Mouse (Mus musculus): ENCODE measurements around the gene Sdhc.

Gene Sdhc

DNA sequence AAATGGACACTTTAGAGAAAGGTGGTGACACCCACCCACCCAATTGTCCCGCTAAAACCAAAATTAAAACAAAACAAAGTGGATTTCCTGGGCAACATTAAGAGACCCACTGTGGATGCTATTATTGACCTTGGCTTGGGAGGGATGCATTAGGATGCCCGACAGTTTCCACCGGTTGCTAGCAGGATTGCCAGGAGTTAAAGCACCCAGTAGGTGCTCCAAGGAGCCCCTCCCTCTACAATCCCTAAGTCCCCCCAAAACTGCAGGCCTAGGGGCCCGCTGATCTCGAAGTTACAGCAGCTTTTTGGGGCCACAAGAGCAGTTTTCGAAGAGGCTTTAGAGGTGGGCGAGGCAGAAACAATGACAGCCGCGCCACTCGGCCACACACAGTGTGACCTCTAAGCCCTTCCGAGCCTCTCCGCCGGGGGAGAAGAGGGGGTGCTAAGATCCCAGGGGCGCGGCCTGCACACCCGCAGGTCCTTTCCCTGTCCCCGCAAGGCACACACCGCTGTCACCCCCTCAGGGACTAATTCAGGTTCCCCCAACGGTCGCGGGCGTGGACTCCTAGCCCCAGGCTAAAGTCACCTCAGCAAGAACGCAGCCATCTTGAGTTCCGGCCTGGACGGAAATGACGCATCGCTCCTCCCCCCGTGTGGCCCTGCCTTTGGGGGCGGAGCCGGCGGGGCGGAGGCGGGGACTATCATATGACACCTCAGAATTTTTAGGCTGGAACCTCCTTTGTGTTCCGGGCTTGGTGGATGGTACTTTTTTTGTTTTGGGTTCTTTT is at the start of gene Sdhc, which contains the start of gene Mpz:
Gene Sdhc, minus strand, starts transcription at position 630 of the 787 bp plus-strand sequence.
Gene Mpz, plus strand, starts transcription at position 738 of the 787 bp plus-strand sequence.
- peak; percentile 95 for DNase-seq

DNA sequence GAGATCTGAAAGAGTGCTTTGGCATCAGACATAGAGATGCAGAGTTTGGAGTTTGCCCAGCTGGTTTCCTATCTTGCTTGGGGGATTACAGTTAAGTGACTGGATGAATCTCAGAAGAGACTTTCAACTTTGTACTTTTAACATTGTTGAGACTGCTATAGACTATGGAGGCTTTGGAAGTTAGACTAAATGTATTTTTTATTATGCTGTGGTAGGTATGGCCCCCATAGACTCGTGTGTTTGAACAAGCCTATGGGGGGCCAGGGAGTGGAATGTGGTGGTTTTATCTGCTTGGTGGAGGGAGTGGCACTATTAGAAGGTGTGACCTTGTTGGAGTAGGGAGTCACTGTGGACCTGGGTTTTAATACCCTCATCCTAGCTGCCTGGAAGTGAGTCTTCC is 49.1 kb upstream of the Sdhc start:
- DNase-seq, result no peak

DNA sequence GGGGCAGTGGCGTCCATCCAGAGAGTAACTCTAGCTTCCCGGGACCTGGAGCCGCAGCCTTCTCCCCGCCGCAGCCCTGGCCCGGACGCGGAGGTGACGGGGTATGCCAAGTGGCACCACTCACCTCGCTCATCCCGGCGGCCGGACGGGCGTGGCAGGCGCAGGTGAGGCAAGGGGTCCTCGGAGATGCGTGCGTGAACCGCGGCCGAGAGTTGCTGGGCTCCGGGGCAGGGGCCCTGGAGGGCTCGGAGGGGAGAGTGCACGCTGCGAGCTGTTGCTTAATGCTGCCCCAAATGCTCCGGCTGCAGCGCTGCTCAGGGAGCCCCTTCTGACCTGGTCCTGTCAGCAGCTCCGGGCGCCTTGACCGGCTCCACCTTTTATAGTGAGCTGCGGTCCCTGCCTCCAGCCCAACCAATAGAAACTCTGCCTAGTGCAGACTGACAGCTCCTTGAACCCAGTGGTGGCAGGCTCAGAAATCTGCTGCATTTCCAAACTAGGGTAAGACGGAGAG is 45.5 kb upstream of the Sdhc start, which contains the start of gene Pcp4l1:
Gene Pcp4l1, minus strand, starts transcription at position 382 of the 511 bp plus-strand sequence.
- DNase-seq, result peak; percentile 21

DNA sequence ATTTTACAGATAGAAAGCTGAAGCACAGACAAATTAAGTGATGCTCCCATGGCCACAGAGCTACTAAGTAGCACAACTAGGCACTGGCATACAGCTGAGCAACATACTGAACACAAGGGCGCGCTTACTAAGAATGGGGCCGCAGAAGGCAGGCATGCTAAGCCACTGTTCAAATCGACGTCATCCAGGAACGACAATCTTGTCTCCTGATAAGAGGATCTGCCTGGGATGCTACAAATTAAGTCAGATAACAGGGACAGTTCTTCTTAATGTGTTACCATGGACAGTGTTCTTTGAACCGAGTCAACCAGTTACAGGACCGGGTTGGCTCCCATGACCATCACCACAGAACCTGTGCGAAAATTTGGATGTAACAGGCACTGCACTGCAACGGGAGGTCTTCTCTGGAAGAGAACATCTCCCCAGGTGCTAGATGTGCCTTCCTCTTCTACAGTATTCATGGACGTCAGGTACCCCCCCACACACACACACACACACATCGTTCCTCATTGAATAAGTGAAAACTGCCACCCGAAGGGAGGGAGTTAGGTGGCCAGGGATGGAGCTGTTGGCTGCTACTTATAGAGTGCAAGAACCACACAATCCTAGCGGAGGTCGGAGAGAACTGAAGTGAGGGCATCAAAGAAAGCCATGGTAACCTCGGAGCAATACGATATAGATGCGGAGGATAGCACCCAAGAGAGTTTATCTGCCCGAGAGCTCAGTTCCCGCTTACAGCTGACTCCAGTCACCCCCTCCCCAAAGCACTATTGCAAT is 44.8 kb upstream of the Sdhc start:
- DNase-seq, result no peak

DNA sequence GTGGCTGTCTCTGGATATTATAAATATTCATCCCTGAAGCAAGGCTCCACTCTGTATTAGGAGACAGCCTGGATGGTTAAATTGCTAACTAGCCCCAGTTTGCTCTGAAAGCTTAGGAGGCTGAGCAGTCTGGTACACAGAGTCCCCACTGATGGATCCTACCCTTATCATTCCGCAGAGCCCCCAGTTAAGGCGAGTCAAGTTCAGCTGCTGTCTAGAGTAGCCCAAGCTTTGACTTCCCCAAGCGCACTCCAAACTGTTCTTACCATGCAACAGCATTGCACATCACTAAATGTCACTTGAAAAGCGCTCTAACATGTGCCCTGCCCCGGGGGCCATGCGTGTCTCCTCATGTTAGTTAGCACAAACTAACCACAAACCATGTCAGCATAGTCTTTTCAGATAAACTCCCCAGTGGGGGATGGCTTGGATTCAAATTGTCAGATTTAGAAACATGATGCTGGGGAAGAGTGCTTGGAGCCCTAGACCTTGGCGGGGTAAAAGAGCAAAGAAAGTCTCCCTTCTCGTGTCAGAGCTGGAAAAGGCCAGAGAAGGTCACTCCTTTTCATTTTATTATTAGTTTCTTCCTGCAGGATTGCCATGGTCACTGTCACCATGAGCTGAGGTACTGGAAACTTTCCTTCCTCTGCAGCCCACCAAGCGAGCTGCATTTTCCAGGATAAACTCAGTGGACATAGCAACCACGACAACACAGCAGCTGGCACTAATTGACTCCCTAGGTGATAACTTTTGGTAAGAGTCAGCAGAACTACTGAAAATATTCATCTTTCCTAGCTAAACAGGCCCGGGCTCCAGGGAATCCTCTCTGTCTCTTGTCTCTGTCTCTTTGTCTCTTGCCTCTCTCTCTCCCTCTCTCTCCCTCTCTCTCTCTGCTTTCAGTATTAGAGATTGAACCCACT is 43.8 kb upstream of the Sdhc start:
- DNase-seq, result no peak

DNA sequence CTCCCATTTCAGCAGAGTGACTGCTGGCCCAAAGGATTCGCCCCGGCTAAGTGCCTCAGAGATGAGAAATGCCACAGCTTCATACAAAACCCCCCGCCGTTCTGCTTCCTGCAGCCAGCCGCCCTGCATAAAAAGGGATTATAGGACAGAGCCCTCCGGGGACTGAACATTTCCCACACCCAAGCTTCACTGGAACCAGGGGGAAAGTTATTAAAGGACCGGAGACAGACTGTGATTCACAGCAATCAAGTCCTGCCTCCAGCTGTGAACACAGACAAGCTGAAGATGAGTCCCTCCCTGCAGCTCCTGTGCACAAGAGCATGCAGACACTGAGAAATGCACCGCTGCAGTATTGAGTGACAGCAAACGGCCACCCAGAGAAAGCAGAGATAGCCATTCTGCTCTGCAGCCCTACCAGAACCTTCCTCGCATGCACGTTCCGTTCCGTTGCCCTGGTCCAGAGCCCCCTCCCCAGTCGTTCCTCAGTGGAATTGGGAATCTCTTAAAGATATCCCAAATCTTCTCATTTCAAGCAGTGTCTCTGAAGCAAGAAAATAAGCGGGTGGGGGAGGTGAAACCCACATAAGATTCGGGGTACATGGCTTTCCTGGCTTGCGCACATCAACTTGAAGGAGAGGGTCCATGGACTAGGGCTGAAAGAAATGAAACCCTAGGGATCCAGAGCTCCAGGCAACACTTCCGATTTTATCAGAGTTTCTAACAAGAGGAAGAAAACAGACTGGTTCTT is 42.9 kb upstream of the Sdhc start:
- DNase-seq, result no peak

DNA sequence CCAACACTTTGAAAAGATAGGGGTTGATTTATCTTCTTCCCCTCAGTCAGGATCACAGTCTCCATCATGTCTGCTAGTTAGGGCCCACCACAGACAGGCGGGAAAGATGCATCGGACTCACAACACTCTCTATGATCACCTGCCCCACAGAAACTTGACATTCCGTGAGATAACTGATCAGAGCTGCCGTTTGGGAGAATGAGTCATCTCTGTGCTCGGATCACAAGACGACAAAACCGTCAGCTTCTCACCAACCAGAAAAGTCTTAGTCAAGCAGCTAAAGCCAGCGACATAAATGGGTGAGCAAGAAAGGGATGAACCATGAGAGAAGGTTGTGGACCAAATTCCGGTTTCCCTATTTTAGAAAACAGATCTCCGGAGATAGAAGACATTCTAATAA is 41.9 kb upstream of the Sdhc start:
- DNase-seq, result no peak

DNA sequence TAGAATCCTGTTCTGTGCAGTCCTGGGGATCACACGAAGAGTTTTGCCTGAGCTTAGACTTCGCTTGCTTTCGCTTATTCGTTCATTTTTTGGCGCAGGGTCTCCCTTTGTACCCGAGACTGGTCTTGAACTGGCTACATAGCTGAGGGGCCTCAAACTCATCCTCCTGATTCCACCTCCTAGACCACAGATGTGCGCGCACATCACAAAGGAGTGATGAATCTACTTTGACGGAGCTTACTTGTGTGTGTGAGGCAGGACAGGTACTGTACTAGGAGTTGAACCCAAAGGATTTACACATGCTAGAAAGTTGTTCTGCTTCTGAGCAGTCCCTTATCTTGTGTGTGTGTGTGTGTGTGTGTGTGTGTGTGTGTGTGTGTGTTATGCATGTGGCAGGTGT is 40.4 kb upstream of the Sdhc start:
- no peak for DNase-seq

DNA sequence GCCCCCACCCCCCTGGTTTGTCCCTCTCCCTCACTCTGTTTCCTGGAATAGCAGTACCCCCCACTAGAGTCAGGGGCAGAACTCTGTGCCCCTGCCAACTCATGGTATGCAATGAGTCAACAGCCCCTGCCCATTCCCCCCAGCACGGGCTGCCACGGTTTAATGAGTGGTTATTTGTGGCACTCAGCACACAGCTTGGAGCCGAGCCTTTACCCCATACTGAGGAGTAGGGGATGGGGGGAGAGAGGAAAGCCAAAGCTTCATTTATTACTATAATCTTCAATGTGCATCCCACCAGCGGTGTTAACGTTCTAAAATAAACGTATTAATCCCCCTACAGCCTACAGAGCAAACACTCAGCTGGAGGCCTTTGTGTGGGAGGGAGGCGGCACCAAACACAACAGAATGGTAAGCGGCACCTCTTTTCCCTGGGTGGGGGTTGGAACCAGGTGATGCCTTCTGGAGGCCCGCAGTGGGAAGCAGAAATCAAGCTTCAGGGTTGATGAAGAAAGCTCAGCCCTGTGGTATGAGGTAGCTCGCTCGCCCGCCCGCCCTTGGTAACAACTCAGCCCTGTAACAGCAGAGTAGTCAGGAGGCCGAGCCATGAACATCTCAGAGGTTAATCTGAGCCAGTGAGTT is 39.2 kb upstream of the Sdhc start:
- DNase-seq, result no peak

DNA sequence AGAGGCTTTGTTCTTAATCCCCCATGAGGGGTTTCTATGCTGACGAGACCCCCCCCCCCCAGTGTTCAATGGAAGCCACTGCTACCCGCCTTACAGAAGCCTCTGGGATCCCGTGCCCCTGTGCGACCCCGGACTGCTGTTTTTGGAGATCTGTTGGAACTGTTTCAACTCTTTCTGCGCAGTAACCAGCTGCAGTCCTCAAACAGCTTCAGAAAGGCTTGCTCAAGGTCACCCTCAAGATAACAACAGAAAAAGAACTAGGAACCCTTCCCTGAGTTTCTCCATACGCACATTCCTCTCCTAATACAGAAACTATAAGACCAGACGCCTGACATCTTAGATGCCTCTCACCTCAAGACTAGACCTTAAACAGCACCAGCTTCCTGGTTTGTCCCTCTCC is 38.6 kb upstream of the Sdhc start:
- no peak for DNase-seq

DNA sequence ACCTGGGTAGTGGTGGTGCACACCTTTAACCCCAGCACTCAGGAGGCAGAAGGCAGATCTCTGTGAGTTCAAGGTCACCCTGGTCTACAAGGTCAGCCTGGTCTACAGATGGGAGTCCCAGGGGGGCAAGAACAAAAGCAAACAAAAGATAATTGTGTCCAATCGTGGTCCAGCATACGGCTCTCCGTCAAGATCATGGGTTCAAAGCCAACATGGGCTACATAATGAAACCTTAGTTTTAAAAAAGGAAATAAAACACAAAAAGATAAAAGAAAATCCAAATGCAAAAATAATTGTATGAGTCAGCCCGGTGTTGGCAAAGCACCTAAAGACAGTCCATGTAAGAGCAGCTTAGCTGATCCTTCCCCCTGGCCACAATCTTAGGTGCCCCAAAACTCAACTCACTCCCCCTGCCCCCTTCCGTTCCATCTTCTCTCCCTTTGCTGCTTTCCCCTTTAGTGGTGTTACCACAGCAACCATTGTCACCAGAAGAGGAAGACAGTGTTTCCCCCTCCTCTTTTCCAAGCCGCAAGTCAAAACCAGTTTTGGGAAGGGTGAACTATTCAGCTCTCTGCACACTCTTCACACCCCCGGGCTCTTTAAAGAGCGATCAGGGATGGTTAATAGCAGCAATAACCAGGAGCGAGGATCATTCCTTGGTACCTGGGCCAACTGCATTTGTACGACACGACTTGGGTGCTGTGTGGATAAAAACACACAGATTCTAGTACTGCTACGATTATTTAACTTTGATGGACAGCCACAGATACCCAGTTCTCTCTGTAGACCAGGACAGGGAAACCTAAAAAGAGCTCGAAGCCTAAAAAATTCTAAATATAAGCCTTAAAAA is 37.7 kb upstream of the Sdhc start:
- no peak for DNase-seq

DNA sequence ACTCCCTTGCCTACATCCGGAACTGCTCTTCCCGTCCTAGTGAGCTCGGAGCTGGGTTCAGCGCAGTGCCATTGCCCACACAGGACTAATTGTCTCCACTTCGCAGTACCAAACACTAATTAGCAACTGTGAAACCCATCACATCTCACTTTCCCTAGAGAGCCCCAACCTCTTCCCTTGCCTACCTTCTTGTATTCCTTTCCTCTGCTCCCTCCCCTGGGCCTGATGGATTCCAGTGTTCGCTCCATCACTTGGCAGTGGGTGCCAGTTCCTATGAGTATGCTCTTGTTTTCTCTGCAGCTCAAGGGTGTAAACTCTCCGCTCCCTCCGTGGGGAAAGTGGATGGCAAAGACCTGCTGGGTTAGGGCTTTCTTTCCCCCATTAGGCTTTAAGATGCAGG is 35.3 kb upstream of the Sdhc start:
- DNase-seq, result no peak

DNA sequence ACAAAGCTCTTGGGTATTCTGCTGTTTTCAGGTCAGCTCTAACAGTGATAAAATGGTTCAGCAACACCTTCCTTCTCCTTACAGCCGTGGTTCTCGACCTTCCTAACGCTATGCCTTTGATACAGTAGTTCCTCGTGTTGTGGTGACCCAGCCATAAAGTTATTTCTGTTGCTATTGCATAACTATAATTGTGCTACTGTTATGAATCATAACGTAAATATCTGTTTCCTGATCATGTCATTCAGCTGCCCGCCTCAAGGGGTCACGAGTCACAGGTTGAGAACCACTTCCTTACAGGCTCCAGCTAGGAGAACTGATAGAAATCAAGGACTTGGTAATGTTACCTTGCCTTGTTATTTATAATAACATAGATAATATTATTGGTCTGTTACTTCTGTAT is 33.9 kb upstream of the Sdhc start:
- DNase-seq, result no peak

DNA sequence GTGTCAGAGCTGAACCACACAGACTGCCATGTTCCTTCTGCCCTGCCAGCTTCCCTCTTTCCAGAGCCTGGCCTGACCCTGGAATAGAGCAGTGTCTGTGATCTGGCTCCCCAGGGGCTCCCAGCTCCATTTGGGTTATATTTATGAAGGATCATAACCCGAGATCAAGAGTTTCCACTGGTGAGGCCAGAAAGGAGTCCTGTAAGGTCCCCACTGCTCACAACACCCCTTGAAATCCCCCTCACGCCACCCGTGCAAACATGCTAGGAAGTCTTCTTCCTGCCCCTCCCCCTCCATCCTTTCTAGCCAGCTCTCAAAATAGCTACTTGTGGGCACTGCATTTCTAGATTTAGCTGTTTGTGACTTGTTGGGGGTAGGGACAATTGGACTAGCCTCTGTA is 33.2 kb upstream of the Sdhc start:
- DNase-seq, result no peak

DNA sequence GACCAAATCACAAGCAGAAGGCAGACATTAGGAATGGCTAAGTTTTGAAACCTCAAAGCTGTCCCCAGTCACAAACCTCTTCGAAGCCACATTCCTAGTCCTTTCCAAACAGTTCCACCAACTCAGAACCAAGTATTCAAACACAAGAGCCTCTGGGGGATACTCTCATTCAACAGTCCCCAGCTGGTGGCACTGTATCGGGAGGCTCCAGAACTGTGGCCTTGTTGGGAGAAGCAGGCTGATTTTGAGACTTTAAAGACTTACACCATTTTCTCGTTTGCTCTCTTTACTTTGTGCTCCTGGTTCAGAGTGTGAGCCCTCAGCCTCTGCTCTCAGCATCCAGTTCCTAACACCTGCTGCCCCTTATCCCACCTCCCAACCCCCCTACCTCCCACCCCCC is 32.6 kb upstream of the Sdhc start:
- no peak for DNase-seq

DNA sequence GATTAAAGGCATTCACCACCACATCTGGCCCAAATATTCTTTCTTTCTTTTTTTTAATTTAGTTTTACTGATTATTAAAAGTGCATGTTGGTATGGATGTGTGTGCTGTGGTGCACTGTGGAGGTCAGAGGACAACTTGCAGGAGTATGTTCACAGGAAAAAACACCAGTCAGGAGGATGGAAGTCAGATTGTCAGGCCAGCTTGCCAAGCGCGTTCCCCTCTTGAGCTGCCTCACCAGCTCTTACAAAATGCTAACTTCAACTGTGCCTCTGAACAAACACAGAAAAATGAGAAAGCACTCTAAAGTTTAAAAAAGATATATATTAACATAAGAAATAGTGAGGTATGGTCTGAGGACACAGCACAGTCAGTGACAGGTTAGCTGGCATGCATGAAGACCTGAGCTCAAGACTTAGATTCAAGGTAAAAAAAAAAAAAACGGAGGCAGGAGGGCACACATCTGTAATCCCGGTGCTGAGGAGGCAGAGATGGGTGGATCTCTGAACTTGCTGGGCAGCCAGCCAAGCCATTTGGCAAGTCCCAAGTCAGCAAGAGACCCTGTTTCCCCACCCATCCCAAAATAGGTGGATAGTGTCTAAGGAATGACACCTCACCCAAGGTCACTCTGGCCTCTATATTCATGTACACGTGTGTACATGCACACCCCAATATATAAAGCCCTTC is 29.2 kb upstream of the Sdhc start:
- no peak for DNase-seq

DNA sequence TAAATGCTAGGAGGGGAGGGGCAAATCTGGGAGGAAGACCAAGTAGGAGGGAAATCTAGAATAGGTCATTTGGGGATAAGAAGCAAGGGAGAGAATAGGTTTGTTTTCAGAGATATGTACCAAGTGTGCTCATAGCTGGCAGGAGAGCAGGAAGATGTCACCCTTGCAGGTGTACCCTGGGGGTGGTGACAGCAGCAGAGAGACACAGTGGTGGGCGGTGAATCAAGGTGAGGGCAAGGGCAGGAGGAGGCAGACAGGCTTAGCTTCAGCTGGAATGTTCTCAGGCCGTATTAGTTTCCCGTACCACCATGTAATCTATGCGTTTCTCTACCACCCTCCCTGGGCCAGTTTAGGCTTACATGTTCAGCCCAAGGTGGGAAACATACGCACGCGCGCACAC is 22.4 kb upstream of the Sdhc start:
- DNase-seq, result no peak

DNA sequence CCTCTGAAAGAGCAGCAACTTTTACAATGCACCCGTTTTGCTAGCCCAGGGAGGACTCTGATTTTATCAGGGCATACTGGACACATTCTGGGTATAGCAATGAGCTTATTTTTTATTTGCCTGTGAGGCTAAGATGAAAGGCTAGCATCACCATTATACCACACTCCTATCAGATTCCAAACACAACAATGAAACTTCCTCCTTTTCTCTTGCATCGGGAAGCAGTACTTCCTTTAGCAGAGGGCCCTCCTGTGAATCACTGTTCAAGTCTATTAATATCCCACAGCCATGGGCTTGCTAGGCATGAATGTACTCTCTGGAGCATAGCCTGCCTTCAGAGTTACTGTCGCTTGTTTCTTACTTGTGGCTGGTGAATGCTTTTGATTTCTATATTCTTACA is 20.7 kb upstream of the Sdhc start:
- DNase-seq, result no peak

DNA sequence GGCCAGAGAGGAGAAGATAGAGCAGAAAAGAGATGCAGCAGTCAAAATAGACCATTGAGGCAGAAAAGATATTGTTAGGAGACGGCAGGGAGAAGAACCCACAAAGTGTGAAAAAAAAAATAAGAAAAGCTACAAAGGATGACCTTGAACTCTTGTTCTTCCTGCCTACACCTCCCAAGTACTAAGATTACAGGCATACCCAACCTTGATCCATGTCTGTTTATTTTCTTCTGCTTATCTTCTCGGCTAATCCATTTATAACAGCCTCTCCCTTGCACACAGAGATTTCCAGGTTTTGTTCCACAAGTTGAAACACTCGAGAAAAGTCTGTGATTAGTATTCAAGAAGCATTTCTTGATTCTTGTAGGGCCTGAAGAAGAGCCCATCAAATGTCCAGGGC is 19.5 kb upstream of the Sdhc start:
- DNase-seq, result no peak

DNA sequence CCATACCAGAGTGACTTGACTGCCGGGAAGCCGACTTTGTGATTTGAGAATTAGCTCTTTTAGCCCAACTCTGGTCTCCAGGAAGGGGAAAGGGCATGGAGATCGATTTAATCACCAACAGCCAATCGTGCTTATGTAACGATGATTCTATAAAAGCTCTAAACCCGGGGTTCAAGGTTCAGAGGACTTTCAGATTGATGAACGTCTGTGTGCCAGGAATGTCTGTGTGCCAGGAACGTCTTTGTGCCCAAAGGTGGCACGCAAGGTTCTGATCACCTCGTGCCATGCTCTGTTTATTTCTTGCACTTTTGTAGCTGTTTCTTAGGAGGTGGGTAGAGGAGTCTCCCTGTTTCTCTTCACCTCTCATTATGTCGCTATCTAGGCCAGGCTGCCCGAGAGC is 18.5 kb upstream of the Sdhc start:
- DNase-seq, result no peak
